Mouse (Mus musculus) cerebellum, adult 2 months (tissue): ENCODE data around the gene Lrrc1. TPM values are rescaled to one million over a fixed set of nuclear protein-coding genes. Genes with fewer than 3 reads are reported as not detected.

Experiments used
- DNase-seq, 2 experiments: peaks; one replicate each; pipeline ENCODE4 v3.0.0; 2021
- H3K27ac ChIP-seq: fragments of 200-500 bp; 2 replicates; pipeline ENCODE4 v1.5.1; 2012; ENCODE audit warnings: low read length, control low read depth, inconsistent platforms; ENCODE audit not compliant: insufficient read depth
- H3K27me3 ChIP-seq: fragments of 200-500 bp; 2 replicates; pipeline ENCODE4 v1.6.1; 2012; ENCODE audit warnings: inconsistent platforms, mild to moderate bottlenecking, low read length, moderate library complexity; ENCODE audit not compliant: control insufficient read depth, insufficient read depth
- H3K4me1 ChIP-seq: fragments of 200-500 bp; 2 replicates; pipeline ENCODE4 v1.6.1; 2011; ENCODE audit warnings: low read length; ENCODE audit not compliant: control insufficient read depth, insufficient read depth
- H3K4me3 ChIP-seq: fragments of 200-500 bp; replicated peaks from 2 replicates; pipeline ENCODE3; 2011; ENCODE audit warnings: mild to moderate bottlenecking, low read depth, low read length, control low read depth; ENCODE audit not compliant: insufficient read depth
- CTCF ChIP-seq: fragments of 200-500 bp; IDR thresholded peaks from 2 replicates; pipeline ENCODE4 v1.5.1; 2011; ENCODE audit warnings: low read depth, mild to moderate bottlenecking, control low read depth, low read length, moderate library complexity, borderline replicate concordance; ENCODE audit not compliant: insufficient read depth
- POLR2A ChIP-seq: fragments of 200-500 bp; IDR thresholded peaks from 2 replicates; pipeline ENCODE4 v1.6.1; 2011; ENCODE audit warnings: low read length, control low read depth, borderline replicate concordance; ENCODE audit not compliant: insufficient read depth
- WGBS: fragments of 180-500 bp; shearing (Covaris S2); methylation state at CpG from one replicate; pipeline ENCODE4 v1.1.7; 2018; 5-methylcytosine and 5-hydroxymethylcytosine counted together
- polyA plus RNA-seq: library from polyadenylated mRNA; depleted of rRNA; stranded (reverse); fragments of >200 nt; gene quantifications from 2 replicates; pipeline ENCODE4 v1.2.3, GENCODE M21; 2012

The Lrrc1 gene
- polyA plus RNA-seq, 1 experiment, result 28.8 TPM

- Histone ChIP-seq H3K4me1 (no peaks in the 10 kb centered on the region), H3K27me3 (no peaks in the 10 kb centered on the region; the same call in 1 of the 2 replicates), H3K4me3 (no peak overlapping the region), H3K27ac (no peak overlapping the region)
- WGBS, result 89% methylated on average over 4 of the region's 4 CpGs
- TF ChIP-seq CTCF, result no peak
- TF ChIP-seq POLR2A, result no peak
- DNase-seq, result no peak
These were observed 124.5 kb downstream of the Lrrc1 start for GRCm38 (mm10) chr9:77420200-77420585.

DNA sequence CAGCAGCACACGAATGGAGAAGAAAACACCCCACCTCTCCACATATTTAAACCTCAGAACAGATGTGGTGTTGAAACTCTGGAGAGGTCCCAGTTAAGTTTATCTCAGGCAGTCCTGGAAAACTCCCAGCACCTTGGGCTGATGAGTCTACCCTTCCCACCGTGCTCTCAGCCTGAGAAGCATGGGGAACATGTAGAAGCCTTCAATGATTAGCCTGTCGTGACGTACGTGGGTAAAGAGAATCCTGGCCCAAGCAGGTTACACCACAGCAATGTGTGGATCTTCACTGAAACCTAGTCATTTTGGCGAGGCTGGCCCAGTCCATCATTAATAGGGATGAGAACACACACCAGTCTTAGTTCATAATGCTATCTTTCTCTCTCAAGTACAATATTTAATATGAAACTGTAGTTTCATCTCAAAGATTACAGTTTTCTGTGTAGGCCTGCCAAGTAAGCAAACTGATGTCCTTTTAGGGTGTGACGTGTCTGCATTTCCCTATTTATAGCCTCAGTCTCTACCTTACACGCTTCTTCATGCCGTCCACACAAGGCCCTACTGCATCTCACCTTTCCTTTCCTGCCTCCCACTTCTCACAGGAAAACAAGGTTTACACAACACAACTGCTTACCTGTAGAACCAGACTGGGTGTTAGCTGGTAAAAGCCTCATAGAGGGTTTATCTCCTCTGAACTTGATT is 125.0 kb downstream of the Lrrc1 start:
- DNase-seq, result no peak
- Histone ChIP-seq H3K27me3 (no peaks in the 10 kb centered on the region; the same call in 1 of the 2 replicates), H3K27ac (no peak overlapping the region), H3K4me3 (no peak overlapping the region), H3K4me1 (no peaks in the 10 kb centered on the region)
- TF ChIP-seq POLR2A, result no peak
- no peak for TF ChIP-seq CTCF
- 94% methylated on average over 9 of the region's 9 CpGs for WGBS

GRCm38 (mm10) chr9:77418800-77419199 is 125.9 kb downstream of the Lrrc1 start:
- no peak for TF ChIP-seq POLR2A
- TF ChIP-seq CTCF, result no peak
- Histone ChIP-seq H3K4me1 (no peaks in the 10 kb centered on the region), H3K27ac (no peak overlapping the region), H3K4me3 (no peak overlapping the region), H3K27me3 (no peaks in the 10 kb centered on the region; the same call in 1 of the 2 replicates)
- 88% methylated on average over 2 of the region's 2 CpGs for WGBS
- DNase-seq, result no peak

DNA sequence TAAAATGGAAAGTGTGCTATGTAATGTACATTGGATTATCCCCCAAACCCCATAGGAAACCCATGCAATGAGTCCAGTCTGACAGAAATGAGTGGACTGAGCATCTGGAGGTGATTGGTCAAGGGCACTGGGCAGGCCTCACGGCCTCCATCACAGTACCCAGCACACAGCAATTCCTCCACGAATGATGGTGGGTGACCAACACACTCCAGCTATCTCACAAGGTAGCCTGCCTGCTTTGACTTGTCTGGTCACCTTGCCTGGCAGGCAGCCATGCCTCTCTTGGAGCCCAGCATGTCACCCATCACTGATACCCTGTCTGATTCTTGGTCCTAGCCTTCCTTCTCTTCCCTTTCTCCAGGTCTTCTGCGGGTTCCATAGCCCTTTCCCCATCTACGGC is 128.2 kb downstream of the Lrrc1 start:
- DNase-seq, result no peak
- Histone ChIP-seq H3K27me3 (no peaks in the 10 kb centered on the region; the same call in 1 of the 2 replicates), H3K4me3 (no peak overlapping the region), H3K27ac (no peak overlapping the region), H3K4me1 (no peaks in the 10 kb centered on the region)
- 89% methylated on average over 4 of the region's 4 CpGs for WGBS
- TF ChIP-seq POLR2A (no peak), CTCF (no peak)

GRCm38 (mm10) chr9:77416002-77416401 is 128.7 kb downstream of the Lrrc1 start:
- H3K4me3 ChIP-seq, result no peak overlapping the region
- H3K4me1 ChIP-seq, result no peaks in the 10 kb centered on the region
- no peaks in the 10 kb centered on the region; the same call in 1 of the 2 replicates for H3K27me3 ChIP-seq
- DNase-seq, result no peak
- no peak overlapping the region for H3K27ac ChIP-seq
- TF ChIP-seq POLR2A, result no peak
- 97% methylated on average over 7 of the region's 7 CpGs for WGBS

DNA sequence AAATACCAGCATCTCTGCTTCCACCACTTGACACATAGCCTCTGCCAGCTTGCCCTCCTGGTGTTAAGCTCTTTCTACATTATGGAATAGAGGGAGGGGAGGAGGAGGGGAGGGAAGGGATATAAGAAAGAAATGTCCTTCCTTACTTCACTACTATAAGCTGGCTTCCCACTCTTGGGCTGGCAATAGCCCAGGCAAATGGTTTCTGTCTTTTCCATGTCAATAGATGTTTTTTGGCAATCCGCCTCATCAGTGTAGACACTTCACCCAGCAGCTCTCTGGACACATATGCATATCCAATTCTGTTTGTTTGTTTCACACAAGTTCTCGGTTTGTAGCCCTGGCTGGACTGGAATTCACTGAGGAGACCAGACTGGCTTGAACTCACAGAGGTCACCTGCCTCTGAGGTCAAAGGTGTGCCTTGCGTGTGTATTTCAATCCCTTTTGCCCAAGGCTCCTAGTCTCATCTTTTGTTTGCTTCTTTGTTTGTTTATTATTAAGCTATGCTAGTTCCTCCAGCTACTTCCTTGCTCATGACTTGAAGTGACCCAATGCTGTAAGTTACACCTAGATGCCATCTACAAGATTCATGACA is 132.7 kb downstream of the Lrrc1 start:
- H3K4me1 ChIP-seq, result no peaks in the 10 kb centered on the region
- no peak for DNase-seq
- H3K27ac ChIP-seq, result no peak overlapping the region
- TF ChIP-seq CTCF (no peak), POLR2A (no peak)
- 67% methylated on average over 3 of the region's 3 CpGs for WGBS
- H3K4me3 ChIP-seq, result no peak overlapping the region
- no peaks in the 10 kb centered on the region for H3K27me3 ChIP-seq

- 90% methylated on average over 4 of the region's 4 CpGs for WGBS
- H3K4me1 ChIP-seq, result no peaks in the 10 kb centered on the region
- no peak overlapping the region for H3K4me3 ChIP-seq
- TF ChIP-seq POLR2A (no peak), CTCF (no peak)
- no peak overlapping the region for H3K27ac ChIP-seq
- H3K27me3 ChIP-seq, result no peaks in the 10 kb centered on the region
- no peak for DNase-seq
These were observed 133.7 kb downstream of the Lrrc1 start for GRCm38 (mm10) chr9:77410968-77411367.

- Histone ChIP-seq H3K27ac (no peak overlapping the region), H3K27me3 (no peaks in the 10 kb centered on the region), H3K4me3 (no peak overlapping the region), H3K4me1 (no peaks in the 10 kb centered on the region)
- no peak for DNase-seq
- 89% methylated on average over 7 of the region's 7 CpGs for WGBS
- TF ChIP-seq CTCF (no peak), POLR2A (no peak)
These were observed 134.1 kb downstream of the Lrrc1 start for GRCm38 (mm10) chr9:77410524-77410923.
